Mouse (Mus musculus) midbrain, embryonic 16.5 days (tissue): ENCODE measurements around the gene Siva1. TPM values are rescaled to one million over a fixed set of nuclear protein-coding genes. Genes with fewer than 3 reads are reported as not detected.
A peak's percentile ranks its signal among the peaks of the same experiment; 100 is the strongest.

Source experiments
- ATAC-seq: fragments of 200-750 bp; cut with Nextera tagmentation; 2 replicates; pipeline ENCODE4 v1.8.0; 2017; ENCODE audit warnings: moderate TSS enrichment
- H3K27ac ChIP-seq: fragments of 300-500 bp; sonication (generic); 2 replicates; pipeline ENCODE4 v1.5.1; 2014; ENCODE audit warnings: mild to moderate bottlenecking, low read length, mixed read lengths
- H3K27me3 ChIP-seq: fragments of 300-500 bp; sonication (generic); 2 replicates; pipeline ENCODE4 v1.6.1; 2014; ENCODE audit warnings: low read depth, low read length, mixed read lengths; ENCODE audit not compliant: control insufficient read depth, insufficient read depth
- H3K36me3 ChIP-seq: fragments of 300-500 bp; sonication (generic); 2 replicates; pipeline ENCODE4 v1.6.1; 2014; ENCODE audit warnings: mild to moderate bottlenecking, low read length, moderate library complexity, mixed read lengths; ENCODE audit not compliant: control insufficient read depth, insufficient read depth
- H3K4me1 ChIP-seq: fragments of 300-500 bp; sonication (generic); 2 replicates; pipeline ENCODE4 v1.6.1; 2014; ENCODE audit warnings: mild to moderate bottlenecking, low read length, mixed read lengths; ENCODE audit not compliant: control insufficient read depth, insufficient read depth
- H3K4me2 ChIP-seq: fragments of 300-500 bp; sonication (generic); 2 replicates; pipeline ENCODE4 v1.6.1; 2014; ENCODE audit warnings: mild to moderate bottlenecking, low read length, mixed read lengths
- H3K4me3 ChIP-seq: fragments of 300-500 bp; sonication (generic); 2 replicates; pipeline ENCODE4 v1.5.1; 2014; ENCODE audit warnings: low read depth, mild to moderate bottlenecking, low read length, moderate library complexity, mixed read lengths
- H3K9ac ChIP-seq: fragments of 300-500 bp; sonication (generic); 2 replicates; pipeline ENCODE4 v1.6.1; 2014; ENCODE audit warnings: low read depth, low read length, mixed read lengths
- H3K9me3 ChIP-seq: fragments of 300-500 bp; sonication (generic); replicated peaks from 2 replicates; pipeline ENCODE4 v1.6.1; 2014; ENCODE audit warnings: mild to moderate bottlenecking, low read length, mixed read lengths; ENCODE audit not compliant: control insufficient read depth, poor library complexity, severe bottlenecking
- WGBS: fragments of 180-500 bp; shearing (Covaris S2); extraction: QIAGEN DNeasy Blood & Tissue Kit; methylation state at CpG from one replicate; pipeline ENCODE4 v1.1.7; 2014; 5-methylcytosine and 5-hydroxymethylcytosine counted together
- polyA plus RNA-seq: library from polyadenylated mRNA; unstranded; fragments of >200 nt; fragmentation: Nextera tagmentation; extraction: Ambion mirVana; gene quantifications from 2 replicates; pipeline ENCODE4 v1.2.1, GENCODE M21; 2015

The Siva1 gene
- polyA plus RNA-seq, 1 experiment from 2014 or later: 41.7 TPM

DNA sequence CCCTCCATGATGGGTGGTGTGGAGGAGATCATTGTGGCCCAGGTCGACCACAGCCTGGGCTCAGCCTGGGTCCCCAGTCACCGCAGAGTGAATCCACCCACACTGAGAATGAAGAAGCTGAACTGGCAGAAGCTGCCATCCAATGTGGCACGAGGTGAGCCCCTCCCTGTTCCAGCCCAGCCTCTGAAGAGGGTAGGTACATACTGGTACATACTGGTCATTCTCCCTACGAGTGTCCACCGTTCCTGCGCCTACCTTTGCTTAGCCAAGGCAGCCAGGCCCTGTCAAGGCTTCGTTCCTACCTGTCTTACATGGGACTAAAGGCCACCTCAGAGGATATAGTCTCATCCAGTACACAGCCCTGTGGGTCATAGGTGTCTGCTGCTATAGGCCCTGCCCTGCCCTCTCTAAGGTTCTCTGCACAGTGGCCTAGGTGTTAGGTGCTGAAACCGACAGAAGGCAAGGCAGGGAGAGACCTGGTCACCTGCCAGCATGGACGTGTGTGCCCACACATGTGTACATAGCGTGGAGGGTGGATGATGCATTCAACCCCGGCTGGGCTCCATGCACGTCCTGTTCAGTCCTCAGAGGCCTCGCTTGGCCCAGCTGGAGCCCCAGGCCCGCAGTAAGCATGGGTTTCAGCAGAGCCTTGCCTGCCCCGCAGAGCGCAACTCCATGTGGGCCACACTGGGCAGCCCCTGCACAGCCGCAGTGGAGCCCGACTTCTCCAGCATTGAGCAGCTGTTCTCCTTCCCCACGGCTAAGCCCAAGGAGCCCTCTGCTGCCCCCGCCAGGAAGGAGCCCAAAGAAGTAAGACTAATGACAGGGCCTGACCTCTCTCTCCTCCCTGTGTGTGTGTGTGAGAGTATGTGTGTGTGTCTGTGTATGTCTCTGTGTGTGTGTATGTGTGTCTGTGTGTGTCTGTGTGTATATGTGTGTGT lies 39.5 kb upstream of the Siva1 start:
- Histone ChIP-seq H3K36me3 (no peaks in the 10 kb centered on the region), H3K27ac (no peak overlapping the region), H3K9me3 (no peaks in the 10 kb centered on the region), H3K4me1 (no peaks in the 10 kb centered on the region), H3K4me3 (no peak overlapping the region), H3K9ac (no peak overlapping the region), H3K4me2 (no peak overlapping the region), H3K27me3 (no peaks in the 10 kb centered on the region)
- ATAC-seq: peak; percentile 57; the same call in 1 of the 2 replicates
- WGBS: 63% methylated on average over 20 of the region's 20 CpGs

DNA sequence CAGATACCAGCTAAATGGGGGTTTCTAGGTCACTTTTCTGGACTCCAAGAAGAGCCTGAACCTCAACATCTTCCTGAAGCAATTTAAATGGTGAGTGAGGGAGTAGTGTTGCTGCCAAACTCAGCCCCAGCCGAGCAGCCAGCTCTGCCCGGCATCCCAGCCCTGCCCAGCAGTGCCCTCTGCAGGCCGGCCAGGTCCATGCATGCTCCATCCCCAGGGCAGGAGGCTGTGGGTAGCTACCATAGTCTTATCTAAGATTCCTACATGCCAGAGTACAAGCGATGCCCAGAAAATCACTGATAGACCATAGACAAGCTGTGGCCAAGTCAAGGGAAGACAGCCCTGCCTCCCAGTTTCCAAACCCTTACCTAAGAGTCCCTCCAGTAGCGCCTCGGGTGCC lies 38.7 kb upstream of the Siva1 start:
- ATAC-seq: 0 out of 2 replicates have a peak, but pooled peaks have one; percentile 55
- Histone ChIP-seq H3K4me1 (no peaks in the 10 kb centered on the region), H3K9me3 (no peaks in the 10 kb centered on the region), H3K36me3 (no peaks in the 10 kb centered on the region), H3K4me2 (no peak overlapping the region), H3K9ac (no peak overlapping the region), H3K27me3 (no peaks in the 10 kb centered on the region), H3K27ac (no peak overlapping the region), H3K4me3 (no peak overlapping the region)
- 47% methylated on average over 6 of the region's 6 CpGs for WGBS

DNA sequence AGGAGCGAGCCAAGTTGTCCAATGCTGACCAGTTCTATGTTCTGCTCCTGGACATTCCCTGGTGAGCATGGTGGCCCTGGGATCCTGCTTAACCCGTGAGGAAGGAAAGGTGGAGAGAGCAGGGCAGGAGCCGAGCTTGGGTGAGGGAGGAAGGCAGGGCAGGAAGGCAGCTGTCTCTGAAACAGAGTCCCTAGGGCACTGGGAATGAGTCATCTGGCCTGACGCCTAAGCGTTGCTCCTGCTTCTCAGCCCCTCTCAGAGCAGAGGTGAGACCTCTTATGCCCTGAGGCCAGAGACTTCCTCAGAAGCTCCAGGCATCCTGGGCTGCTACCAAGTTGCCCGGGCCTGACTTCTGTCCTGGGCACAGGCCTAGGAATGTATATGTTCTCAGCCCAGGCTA lies 37.5 kb upstream of the Siva1 start:
- Histone ChIP-seq H3K27me3 (no peaks in the 10 kb centered on the region), H3K4me1 (no peaks in the 10 kb centered on the region), H3K9ac (no peak overlapping the region), H3K4me3 (no peak overlapping the region), H3K9me3 (no peaks in the 10 kb centered on the region), H3K4me2 (no peak overlapping the region), H3K27ac (no peak overlapping the region), H3K36me3 (no peaks in the 10 kb centered on the region)
- ATAC-seq: no peak
- 81% methylated on average over 6 of the region's 6 CpGs for WGBS

- Histone ChIP-seq H3K4me1 (no peaks in the 10 kb centered on the region), H3K9ac (no peak overlapping the region), H3K4me2 (no peak overlapping the region), H3K27ac (no peak overlapping the region), H3K9me3 (no peaks in the 10 kb centered on the region), H3K27me3 (no peaks in the 10 kb centered on the region), H3K4me3 (no peak overlapping the region), H3K36me3 (no peaks in the 10 kb centered on the region)
- ATAC-seq: no peak
- WGBS: 90% methylated on average over 10 of the region's 10 CpGs
Observed at GRCm38 (mm10) chr12:112609031-112609430, 35.4 kb upstream of the Siva1 start.

GRCm38 (mm10) chr12:112616668-112617067 lies 27.8 kb upstream of the Siva1 start:
- Histone ChIP-seq H3K4me1 (peaks cover 9% of the 10 kb centered on the region; the same call in 1 of the 2 replicates), H3K9ac (no peak overlapping the region), H3K27me3 (peaks cover 11% of the 10 kb centered on the region), H3K4me2 (no peak overlapping the region), H3K27ac (no peak overlapping the region), H3K9me3 (no peaks in the 10 kb centered on the region), H3K36me3 (no peaks in the 10 kb centered on the region), H3K4me3 (no peak overlapping the region)
- no peak for ATAC-seq
- WGBS: 63% methylated on average over 9 of the region's 9 CpGs

- Histone ChIP-seq H3K36me3 (no peaks in the 10 kb centered on the region), H3K27ac (no peak overlapping the region), H3K9ac (no peak overlapping the region), H3K4me1 (peaks cover 9% of the 10 kb centered on the region; the same call in 1 of the 2 replicates), H3K4me3 (no peak overlapping the region), H3K9me3 (no peaks in the 10 kb centered on the region), H3K4me2 (no peak overlapping the region), H3K27me3 (peaks cover 11% of the 10 kb centered on the region)
- WGBS: 89% methylated on average over 11 of the region's 11 CpGs
- no peak for ATAC-seq
Observed at GRCm38 (mm10) chr12:112617184-112617583, 27.3 kb upstream of the Siva1 start.

DNA sequence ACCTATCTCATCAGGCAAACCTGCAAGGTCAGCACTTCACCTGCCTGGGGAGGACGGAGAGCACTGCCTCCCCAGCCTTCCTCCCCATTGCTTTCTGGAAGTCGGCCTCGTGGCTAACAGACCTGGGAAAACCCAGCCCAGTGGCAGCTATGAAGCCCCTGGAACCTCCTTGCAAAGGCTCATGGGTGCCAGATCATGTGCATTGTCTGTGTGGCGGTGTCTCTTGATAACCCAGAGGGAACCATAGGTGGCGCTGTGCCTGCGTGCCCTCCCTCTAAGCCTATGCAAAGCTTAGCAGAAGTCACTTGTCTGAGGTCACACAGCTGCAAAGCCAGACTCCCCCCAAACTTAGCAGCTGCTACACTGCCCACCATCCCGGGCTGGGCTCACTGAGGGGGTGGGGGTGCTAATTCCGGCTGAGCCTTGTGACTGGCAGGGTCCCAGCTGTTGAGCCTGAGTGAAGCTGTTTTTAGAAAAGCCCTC lies 26.5 kb upstream of the Siva1 start:
- H3K36me3 ChIP-seq: no peaks in the 10 kb centered on the region
- no peaks in the 10 kb centered on the region for H3K9me3 ChIP-seq
- peaks cover 9% of the 10 kb centered on the region; the same call in 1 of the 2 replicates for H3K4me1 ChIP-seq
- no peak overlapping the region for H3K4me3 ChIP-seq
- H3K4me2 ChIP-seq: no peak overlapping the region
- no peak overlapping the region for H3K9ac ChIP-seq
- 12% methylated on average over 8 of the region's 8 CpGs for WGBS
- peaks cover 11% of the 10 kb centered on the region for H3K27me3 ChIP-seq
- no peak overlapping the region for H3K27ac ChIP-seq
- 0 out of 2 replicates have a peak, but pooled peaks have one; percentile 38 for ATAC-seq

GRCm38 (mm10) chr12:112618981-112619685 lies 25.3 kb upstream of the Siva1 start:
- Histone ChIP-seq H3K4me2 (peak overlapping the region; percentile 87), H3K4me1 (peaks cover 9% of the 10 kb centered on the region; the same call in 1 of the 2 replicates), H3K36me3 (no peaks in the 10 kb centered on the region), H3K27ac (no peak overlapping the region), H3K9me3 (no peaks in the 10 kb centered on the region), H3K9ac (peak overlapping the region; percentile 65), H3K4me3 (peak overlapping the region; percentile 55), H3K27me3 (peaks cover 11% of the 10 kb centered on the region)
- no peak for ATAC-seq
- WGBS: 32% methylated on average over 13 of the region's 13 CpGs
